Mouse (Mus musculus): ENCODE data around the gene Slc6a18.

Slc6a18 gene

DNA sequence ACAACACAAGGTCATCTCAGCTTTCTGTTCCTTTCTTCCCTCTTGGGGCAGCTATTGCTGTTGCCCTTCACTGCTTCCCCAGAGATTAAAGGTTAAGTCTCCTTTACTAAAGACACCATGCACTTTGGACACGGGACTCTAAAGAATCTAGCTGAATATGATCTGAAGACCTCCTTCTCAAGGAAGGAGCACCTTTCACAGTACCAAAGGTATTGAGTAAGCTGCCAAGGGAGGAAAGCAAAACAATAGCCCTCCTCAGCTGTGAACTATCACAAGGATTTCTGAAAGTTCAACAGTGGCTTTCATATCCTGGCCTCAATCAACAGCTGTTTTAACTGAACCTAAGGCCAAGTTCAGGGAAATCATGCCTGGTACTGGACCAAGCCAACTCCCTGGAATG, 6.6 kb upstream of the Slc6a18 start:
- no peak for DNase-seq

GRCm38 (mm10) chr13:73683682-73684081, 5.9 kb upstream of the Slc6a18 start:
- peak; percentile 93 for DNase-seq

DNA sequence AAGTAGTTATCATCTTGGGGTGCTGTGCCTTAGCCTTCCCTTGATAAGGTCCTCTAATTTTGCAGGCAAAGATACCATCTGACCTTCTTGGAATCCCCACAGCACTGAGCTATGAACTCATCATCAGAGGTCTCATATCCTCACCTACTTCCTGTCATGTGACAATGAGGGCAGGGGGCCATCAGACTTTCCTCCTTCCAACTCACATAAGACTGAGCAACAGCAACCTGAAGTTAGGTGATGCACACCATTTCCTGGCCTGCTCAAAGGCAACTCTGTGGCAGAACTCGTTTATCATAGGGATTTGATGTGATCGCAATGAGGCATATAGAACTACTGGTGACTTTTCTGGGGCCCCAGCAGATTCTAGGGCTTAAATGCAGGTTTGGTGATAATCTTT, 4.4 kb upstream of the Slc6a18 start:
- no peak for DNase-seq

DNA sequence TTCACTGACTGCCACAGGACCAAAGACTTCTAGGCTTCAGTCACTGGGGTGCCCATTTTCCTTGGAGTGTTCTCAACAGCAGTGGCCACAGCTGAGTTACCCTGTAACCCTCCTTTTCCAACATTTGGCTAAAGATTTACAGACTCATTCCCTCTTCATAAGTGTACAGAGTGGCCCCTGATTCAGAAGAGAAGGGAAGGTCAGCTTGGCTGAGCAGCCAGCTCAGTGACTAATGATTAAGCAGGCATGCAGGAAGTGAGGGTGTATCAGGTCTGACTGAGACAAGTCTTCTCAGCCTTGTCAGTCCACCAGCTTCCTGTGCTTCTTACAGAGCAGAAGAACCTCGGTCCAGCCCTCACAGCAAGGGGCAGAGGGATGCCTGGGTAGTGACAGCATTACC, 2.6 kb upstream of the Slc6a18 start:
- DNase-seq: no peak

DNA sequence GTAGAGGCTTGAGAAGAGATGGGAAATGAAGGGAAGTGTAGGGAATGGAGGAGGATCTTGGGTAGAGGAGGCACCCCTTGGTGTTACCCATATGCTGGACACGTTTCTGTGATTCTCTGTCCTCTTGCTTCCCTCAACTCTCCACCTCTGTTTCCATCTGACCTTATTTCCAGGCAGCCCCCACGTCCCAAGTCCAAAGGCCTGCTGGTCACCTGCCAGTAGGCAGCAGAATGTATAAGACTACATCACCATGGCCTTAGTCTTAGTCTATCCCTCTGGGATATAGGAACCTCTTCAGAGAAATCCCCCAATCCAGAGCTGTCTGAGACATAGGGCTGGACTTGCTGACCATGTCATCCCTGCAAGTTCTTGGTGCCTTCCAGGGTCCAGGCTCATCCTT, 1.5 kb upstream of the Slc6a18 start:
- DNase-seq: no peak

GRCm38 (mm10) chr13:73675161-73675560, 2.7 kb downstream of the Slc6a18 start:
- no peak for DNase-seq

DNA sequence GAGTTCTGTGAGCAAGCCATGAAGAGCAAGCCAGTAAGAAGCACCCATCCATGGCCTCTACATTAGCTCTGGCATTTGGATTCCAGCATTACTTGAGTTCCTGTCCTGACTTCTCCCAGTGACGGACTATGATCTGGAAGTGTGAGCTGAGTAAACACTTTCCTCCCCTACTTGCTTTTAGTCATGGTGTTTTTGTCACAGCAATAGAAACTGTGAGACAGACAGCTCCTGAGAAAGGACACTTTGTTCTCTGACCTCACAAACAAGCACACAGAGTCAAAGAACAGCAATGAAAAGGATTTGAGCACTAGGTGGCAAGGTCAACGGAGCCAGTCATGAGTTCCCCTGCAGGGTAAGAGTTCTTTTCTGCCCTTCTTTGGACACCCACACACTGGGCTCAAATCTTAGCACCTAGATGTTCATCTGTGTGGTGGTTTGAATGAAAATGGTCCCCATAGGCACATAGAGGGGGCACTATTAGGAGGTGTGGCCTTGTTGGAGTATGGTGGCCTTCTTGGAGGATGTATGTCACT, 17.6 kb downstream of the Slc6a18 start:
- no peak for DNase-seq

- DNase-seq: no peak
Measured at GRCm38 (mm10) chr13:73658953-73659352, 18.9 kb downstream of the Slc6a18 start.

DNA sequence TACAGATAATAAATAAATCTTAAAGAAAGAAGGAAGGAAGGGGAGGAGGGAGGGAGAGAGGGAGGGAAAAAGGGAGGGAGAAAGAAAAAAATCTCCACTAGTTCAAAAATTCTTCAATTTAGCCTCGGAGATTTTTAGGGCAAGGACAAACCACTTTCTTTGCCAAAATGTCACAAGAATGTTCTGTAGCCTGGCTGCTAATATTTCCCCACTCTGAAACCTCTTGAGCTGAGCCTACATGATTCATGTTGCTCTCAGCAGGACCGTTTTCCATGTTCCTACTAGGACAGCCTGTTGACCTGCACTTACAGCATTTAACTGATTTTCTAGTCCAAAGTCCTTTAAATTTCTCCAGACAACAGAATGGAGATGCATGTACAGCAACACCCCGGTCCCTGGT, 22.8 kb downstream of the Slc6a18 start:
- no peak for DNase-seq

GRCm38 (mm10) chr13:73653266-73653665, 24.6 kb downstream of the Slc6a18 start:
- DNase-seq: no peak

DNA sequence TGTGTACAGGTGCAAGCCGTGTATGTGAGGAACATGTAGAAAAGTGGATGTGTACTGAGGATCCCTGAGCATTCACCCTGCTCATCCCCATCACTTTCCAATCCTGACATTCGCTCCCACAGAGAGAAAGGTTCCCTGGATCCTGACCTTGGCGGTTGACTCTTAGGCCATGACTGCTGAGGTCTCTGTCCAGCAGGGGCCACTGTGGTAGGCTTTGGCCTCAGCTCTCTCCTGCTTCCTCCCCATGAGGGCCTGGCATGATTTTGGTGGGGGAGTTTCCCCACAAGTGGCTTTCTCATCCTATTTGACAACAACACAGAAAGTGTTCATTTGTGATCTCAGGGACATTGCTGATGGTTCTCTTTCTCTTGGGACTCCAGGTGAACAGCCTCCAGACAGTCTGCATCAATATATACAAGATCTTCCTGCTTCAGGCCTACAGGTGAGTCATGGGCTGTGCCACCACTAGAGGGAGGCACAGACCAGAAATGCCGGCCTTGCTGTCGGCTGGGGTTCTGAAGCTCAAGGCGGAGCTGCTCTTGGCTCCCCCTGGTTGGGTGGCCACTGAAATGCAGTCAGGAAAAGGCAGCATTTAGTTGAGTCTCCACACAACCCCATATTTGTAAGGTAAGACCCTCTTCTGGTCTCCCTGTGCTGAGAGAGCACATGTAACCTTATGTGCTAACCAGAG, 31.3 kb downstream of the Slc6a18 start:
- DNase-seq: no peak

GRCm38 (mm10) chr13:73641296-73641695, 36.5 kb downstream of the Slc6a18 start:
- DNase-seq: no peak

DNA sequence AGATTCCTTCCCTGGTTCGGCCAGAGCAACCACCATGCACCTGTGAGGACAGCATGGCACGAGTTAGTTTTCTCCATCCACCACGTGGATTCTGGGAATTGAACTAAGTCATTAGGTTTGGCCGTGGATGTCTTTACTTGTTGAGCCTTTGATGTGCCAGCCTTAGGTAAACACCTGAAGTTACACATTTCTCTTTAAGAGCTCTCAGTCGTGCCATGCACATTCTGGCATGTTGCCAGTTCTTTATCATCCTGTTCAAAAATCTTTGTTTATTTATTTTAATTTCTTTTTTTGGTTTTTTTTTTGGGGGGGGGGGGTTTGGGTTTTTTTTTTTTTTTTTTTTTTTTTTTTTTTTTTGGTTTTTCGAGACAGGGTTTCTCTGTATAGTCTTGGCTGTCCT, 40.0 kb downstream of the Slc6a18 start:
- no peak for DNase-seq

DNA sequence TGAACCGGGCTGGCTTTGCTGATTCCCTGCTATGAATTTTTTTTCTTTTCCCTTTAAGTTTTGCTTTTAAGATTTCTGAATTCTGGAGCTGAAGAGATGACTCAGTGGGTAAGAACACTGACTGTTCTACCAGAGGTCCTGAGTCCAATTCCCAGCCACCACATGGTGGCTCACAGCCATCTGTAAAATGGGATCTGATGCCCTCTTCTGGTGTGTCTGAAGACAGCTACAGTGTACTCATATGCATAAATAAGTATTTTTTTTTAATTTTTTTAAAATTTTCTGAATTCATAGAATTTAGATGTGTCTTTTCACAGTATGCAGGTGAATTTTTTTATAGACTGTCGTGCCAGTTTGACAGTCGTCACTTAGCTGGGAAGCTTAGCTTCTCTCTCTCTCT, 46.0 kb downstream of the Slc6a18 start:
- DNase-seq: no peak

DNA sequence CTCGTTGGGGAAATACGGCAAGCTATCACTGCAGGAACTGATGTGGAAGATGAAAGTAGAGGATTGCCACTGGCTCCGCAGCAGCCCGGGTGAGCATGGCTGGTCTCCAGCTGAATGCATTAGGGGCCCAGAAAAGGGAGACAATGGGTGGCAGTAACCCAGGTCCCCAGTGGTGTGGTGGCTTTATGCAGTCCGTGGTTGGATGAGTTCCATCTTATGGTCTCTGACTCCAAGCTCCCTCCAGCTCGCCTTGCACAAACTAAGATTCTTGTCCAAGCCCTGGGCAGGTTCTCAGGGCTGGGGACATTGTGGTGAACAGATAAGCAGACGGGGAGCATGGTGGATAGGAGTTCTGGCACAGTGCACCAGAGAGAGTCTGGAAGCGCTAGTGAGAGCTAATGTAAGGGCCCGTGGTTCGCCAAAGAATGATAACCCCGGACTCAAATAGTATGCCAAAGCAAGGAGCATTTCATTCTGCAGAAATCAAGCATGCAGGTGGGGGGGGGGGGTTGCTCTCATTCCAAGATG, 49.2 kb downstream of the Slc6a18 start:
- DNase-seq: no peak

GRCm38 (mm10) chr13:73626745-73627549, 50.9 kb downstream of the Slc6a18 start, which contains the start of gene Tert:
Gene Tert (plus strand): TSS chr13:73626911.
- DNase-seq: peak; percentile 90

GRCm38 (mm10) chr13:73626410-73626744, 51.4 kb downstream of the Slc6a18 start:
- no peak for DNase-seq

DNA sequence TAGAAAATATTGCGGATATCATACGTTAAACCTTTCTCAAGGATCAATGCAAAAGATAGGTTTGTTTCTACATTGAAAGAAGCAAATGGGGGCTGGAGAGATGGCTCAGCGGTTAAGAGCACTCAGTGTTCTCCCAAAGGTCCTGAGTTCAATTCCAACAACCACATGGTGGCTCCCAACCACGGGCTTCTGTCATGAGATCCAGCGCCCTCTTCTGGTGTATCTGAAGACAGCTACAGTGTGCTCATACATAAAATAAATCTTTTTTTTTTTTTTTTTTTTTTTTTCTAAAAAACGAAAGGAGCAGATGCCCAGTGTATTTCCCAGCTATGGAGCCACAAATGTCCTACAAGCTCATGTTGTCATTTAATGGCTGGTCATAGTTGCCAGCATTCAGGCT, 57.2 kb downstream of the Slc6a18 start:
- DNase-seq: no peak

DNA sequence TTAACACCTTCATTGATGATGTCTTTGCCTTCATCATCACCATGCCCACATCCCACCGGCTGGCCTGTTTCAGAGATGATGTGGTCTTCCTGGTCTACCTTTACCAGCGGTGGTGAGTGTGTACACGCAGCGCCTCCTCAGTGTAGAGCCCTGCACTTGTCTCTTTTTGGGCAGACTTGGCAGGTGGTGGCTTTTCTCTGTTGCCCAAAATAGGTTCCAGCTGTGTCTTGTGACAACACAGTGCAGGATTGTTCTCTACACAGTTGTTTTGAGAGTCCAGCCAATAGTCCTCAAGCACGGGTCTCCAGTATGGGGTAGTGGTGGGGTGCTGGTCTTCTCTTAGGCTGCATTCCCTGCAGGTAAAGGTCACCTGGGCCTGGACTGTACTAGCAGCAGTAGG, 59.4 kb downstream of the Slc6a18 start:
- DNase-seq: peak; percentile 94

Measured in heart, adult 11 months (tissue).